Comparison of ENCODE assay signal across 8 mouse cellular contexts in the genomic region with DNA sequence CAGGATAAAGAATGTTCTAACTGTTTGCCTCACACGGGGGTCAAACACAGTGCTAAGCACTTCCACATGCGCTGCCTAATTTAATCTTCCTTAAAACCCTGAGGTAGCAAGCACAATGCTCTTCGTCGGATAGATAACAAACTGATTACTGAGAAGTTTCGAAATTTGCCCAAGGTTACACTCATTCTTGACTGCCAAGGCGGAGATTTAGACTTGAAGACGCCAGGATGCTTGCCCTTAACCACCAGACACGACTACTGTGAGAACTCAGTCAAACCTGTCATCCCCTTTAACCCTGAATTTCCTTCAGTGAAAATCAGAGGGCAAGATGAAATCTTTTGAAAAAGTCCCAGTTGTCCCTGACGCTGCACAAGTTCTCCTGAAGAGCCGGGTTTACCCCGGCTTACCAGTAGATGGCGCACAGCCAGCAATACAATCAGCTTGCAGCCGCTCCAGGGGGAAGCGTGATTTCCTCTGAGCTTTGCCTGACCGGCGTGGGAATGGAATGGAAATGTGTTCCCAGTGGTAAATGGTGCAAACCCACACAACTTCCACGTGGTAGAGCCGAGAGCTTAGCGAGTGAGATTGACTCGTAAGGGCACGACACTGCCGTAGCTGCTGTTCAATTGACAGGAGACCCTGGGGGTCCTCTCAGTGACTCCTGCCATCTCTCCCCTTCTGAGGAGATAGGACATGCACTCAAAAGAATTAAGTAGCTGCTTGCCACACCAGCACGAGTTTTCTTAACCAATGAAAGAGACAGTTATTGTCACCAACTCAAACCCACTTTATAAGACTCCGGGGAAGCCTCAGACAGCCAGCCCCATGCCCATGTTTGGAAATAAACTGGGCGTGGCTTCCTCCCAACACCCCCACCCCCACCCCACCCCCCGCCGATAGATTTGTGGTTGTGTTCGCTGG. TPM values are rescaled to one million over a fixed set of nuclear protein-coding genes. Genes with fewer than 3 reads are reported as not detected.
DNase-seq lines count a peak whose midpoint lies in the region; ATAC-seq and TF ChIP-seq lines count a peak whose summit lies in the region.

No protein-coding gene starts in this region.

- WGBS in embryonic facial prominence, embryonic 15.5 days = 5% methylated on average over 28 of the region's 28 CpGs
- WGBS in heart, embryonic 10.5 days = 7% methylated on average over 28 of the region's 28 CpGs
- WGBS in kidney, embryonic 14.5 days = 13% methylated on average over 28 of the region's 28 CpGs
- WGBS in limb, embryonic 14.5 days = 10% methylated on average over 28 of the region's 28 CpGs
- 10% methylated on average over 28 of the region's 28 CpGs for WGBS in midbrain, postnatal 0 days

- H3K36me3 ChIP-seq in embryonic facial prominence, embryonic 15.5 days = no peaks in the 10 kb centered on the region
- H3K36me3 ChIP-seq in heart, embryonic 10.5 days = no peaks in the 10 kb centered on the region
- H3K36me3 ChIP-seq in kidney, embryonic 14.5 days (ENCODE audit: control insufficient read depth, insufficient read depth, low read length) = no peaks in the 10 kb centered on the region
- no peaks in the 10 kb centered on the region for H3K36me3 ChIP-seq in limb, embryonic 14.5 days (ENCODE audit: control insufficient read depth, insufficient read depth, low read length)
- H3K36me3 ChIP-seq in midbrain, postnatal 0 days (ENCODE audit: insufficient read depth, low read length) = no peaks in the 10 kb centered on the region

- no peak for TF ChIP-seq POLR2A in bone marrow macrophage, adult 2 months (IDR thresholded peaks at IDR 0.05; ENCODE audit: borderline replicate concordance, low read depth, low read length)
- no peak for TF ChIP-seq POLR2A in limb, embryonic 14.5 days (IDR thresholded peaks at IDR 0.05; ENCODE audit: borderline replicate concordance, extremely low read depth, insufficient read depth, insufficient read length)

- peak; percentile 78 to 80 for DNase-seq in B cell, adult 2 months
- peak; percentile 92 for DNase-seq in heart, embryonic 10.5 days (ENCODE audit: low spot score)
- peak; percentile 93 for DNase-seq in limb, embryonic 14.5 days (ENCODE audit: low spot score)
- DNase-seq in midbrain, postnatal 0 days (ENCODE audit: low spot score) = peak; percentile 95
- DNase-seq in spleen, postnatal 14 days (ENCODE audit: low spot score in 2 of 2) = peak; percentile 52 to 70

- peak overlapping the region; percentile 62 for H3K4me2 ChIP-seq in embryonic facial prominence, embryonic 15.5 days (replicated peaks)
- peak overlapping the region; percentile 82 for H3K4me2 ChIP-seq in kidney, embryonic 14.5 days (replicated peaks; ENCODE audit: low read depth, low read length)
- peak overlapping the region; percentile 81 for H3K4me2 ChIP-seq in limb, embryonic 14.5 days (replicated peaks; ENCODE audit: low read depth, low read length, severe bottlenecking)
- peak overlapping the region; percentile 47 for H3K4me2 ChIP-seq in midbrain, postnatal 0 days (ENCODE audit: low read depth, low read length, poor library complexity, severe bottlenecking)

- no peaks in the 10 kb centered on the region for H3K27me3 ChIP-seq in embryonic facial prominence, embryonic 15.5 days
- peaks cover 68% of the 10 kb centered on the region for H3K27me3 ChIP-seq in heart, embryonic 10.5 days (ENCODE audit: insufficient read depth, poor library complexity, severe bottlenecking)
- no peaks in the 10 kb centered on the region for H3K27me3 ChIP-seq in kidney, embryonic 14.5 days (ENCODE audit: control insufficient read depth, insufficient read depth, low read length)
- H3K27me3 ChIP-seq in limb, embryonic 14.5 days (ENCODE audit: control insufficient read depth, insufficient read depth, low read length) = no peaks in the 10 kb centered on the region
- no peaks in the 10 kb centered on the region for H3K27me3 ChIP-seq in midbrain, postnatal 0 days (ENCODE audit: insufficient read depth, low read length)

- peak; percentile 90 for TF ChIP-seq CTCF in bone marrow macrophage, adult 2 months (IDR thresholded peaks at IDR 0.05; ENCODE audit: low read depth, low read length)
- peak; percentile 94 for TF ChIP-seq CTCF in midbrain, postnatal 0 days (IDR thresholded peaks at IDR 0.05)

- peak overlapping the region; percentile 51 for H3K4me3 ChIP-seq in bone marrow macrophage, adult 2 months (ENCODE audit: insufficient read depth, low read length)
- H3K4me3 ChIP-seq in embryonic facial prominence, embryonic 15.5 days (replicated peaks) = peak overlapping the region; percentile 34
- peak overlapping the region; percentile 57 for H3K4me3 ChIP-seq in heart, embryonic 10.5 days
- peak overlapping the region; percentile 36 for H3K4me3 ChIP-seq in kidney, embryonic 14.5 days (ENCODE audit: low read length)
- H3K4me3 ChIP-seq in limb, embryonic 14.5 days (replicated peaks; ENCODE audit: low read length) = peak overlapping the region; percentile 31
- peak overlapping the region; percentile 21 for H3K4me3 ChIP-seq in midbrain, postnatal 0 days (ENCODE audit: low read depth, low read length)

- H3K27ac ChIP-seq in bone marrow macrophage, adult 2 months (ENCODE audit: insufficient read depth, low read depth, low read length) = no peak overlapping the region
- no peak overlapping the region for H3K27ac ChIP-seq in embryonic facial prominence, embryonic 15.5 days (replicated peaks)
- H3K27ac ChIP-seq in heart, embryonic 10.5 days = no peak overlapping the region
- no peak overlapping the region for H3K27ac ChIP-seq in kidney, embryonic 14.5 days (ENCODE audit: low read depth, low read length)
- no peak overlapping the region for H3K27ac ChIP-seq in limb, embryonic 14.5 days (replicated peaks; ENCODE audit: low read depth, low read length)
- no peak overlapping the region for H3K27ac ChIP-seq in midbrain, postnatal 0 days (ENCODE audit: low read depth, low read length)

- peaks cover 5% of the 10 kb centered on the region for H3K4me1 ChIP-seq in bone marrow macrophage, adult 2 months (ENCODE audit: control insufficient read depth, insufficient read depth, low read length)
- H3K4me1 ChIP-seq in embryonic facial prominence, embryonic 15.5 days = peaks cover 21% of the 10 kb centered on the region; the same call in 1 of the 2 replicates
- peaks cover 7% of the 10 kb centered on the region; the same call in 1 of the 2 replicates for H3K4me1 ChIP-seq in heart, embryonic 10.5 days
- H3K4me1 ChIP-seq in kidney, embryonic 14.5 days (ENCODE audit: control insufficient read depth, insufficient read depth, low read length) = peaks cover 34% of the 10 kb centered on the region
- peaks cover 10% of the 10 kb centered on the region for H3K4me1 ChIP-seq in limb, embryonic 14.5 days (ENCODE audit: control insufficient read depth, insufficient read depth, low read length)
- H3K4me1 ChIP-seq in midbrain, postnatal 0 days (ENCODE audit: insufficient read depth, low read length) = no peaks in the 10 kb centered on the region

- peak; percentile 45; the same call in 1 of the 2 replicates for ATAC-seq in embryonic facial prominence, embryonic 15.5 days (ENCODE audit: insufficient number of reproducible peaks, low FRiP score, low TSS enrichment, low read depth)
- peak; percentile 51 for ATAC-seq in kidney, embryonic 14.5 days (ENCODE audit: low FRiP score, low TSS enrichment)
- peak; percentile 62; the same call in 1 of the 2 replicates for ATAC-seq in limb, embryonic 14.5 days (ENCODE audit: low FRiP score, low read depth)
- ATAC-seq in midbrain, postnatal 0 days (ENCODE audit: low FRiP score) = peak; percentile 71; the same call in 1 of the 2 replicates

- H3K9ac ChIP-seq in embryonic facial prominence, embryonic 15.5 days = no peak overlapping the region
- peak overlapping the region; percentile 23; the same call in 1 of the 2 replicates for H3K9ac ChIP-seq in kidney, embryonic 14.5 days (ENCODE audit: low read depth, low read length)
- peak overlapping the region; percentile 21; the same call in 1 of the 2 replicates for H3K9ac ChIP-seq in limb, embryonic 14.5 days (ENCODE audit: low read depth, low read length, severe bottlenecking)
- H3K9ac ChIP-seq in midbrain, postnatal 0 days (replicated peaks; ENCODE audit: low read length, poor library complexity, severe bottlenecking) = no peak overlapping the region

- no peaks in the 10 kb centered on the region for H3K9me3 ChIP-seq in embryonic facial prominence, embryonic 15.5 days (replicated peaks)
- H3K9me3 ChIP-seq in heart, embryonic 10.5 days = no peaks in the 10 kb centered on the region
- H3K9me3 ChIP-seq in kidney, embryonic 14.5 days (ENCODE audit: control insufficient read depth, low read length) = no peaks in the 10 kb centered on the region
- no peaks in the 10 kb centered on the region for H3K9me3 ChIP-seq in limb, embryonic 14.5 days (ENCODE audit: control insufficient read depth, low read length)
- H3K9me3 ChIP-seq in midbrain, postnatal 0 days (ENCODE audit: low read length) = no peaks in the 10 kb centered on the region

RNA-seq across cellular contexts. Expression of a gene that starts 38.3 kb away (rescaled TPM):
- polyA plus RNA-seq in bone marrow macrophage, adult 2 months (2012; ENCODE audit: insufficient read depth, insufficient read length, missing spikeins) = 2.0 and 2.1 TPM in 2 replicates
- 29.5 and 31.0 TPM in 2 replicates for polyA plus RNA-seq in embryonic facial prominence, embryonic 15.5 days (2015; fragmentation: Nextera tagmentation; extraction: Ambion mirVana)
- polyA plus RNA-seq in heart, embryonic 10.5 days (2016; fragmentation: Nextera tagmentation; extraction: Ambion mirVana) = 7.1 and 8.0 TPM in 2 replicates
- 21.6 and 32.6 TPM in 2 replicates for polyA plus RNA-seq in kidney, embryonic 14.5 days (2014; fragmentation: Nextera tagmentation; extraction: Ambion mirVana)
- polyA plus RNA-seq in limb, embryonic 14.5 days (2012; rRNA removed) = 17.4 and 20.5 TPM in 2 replicates
- polyA plus RNA-seq in limb, embryonic 14.5 days (2014; fragmentation: Nextera tagmentation; extraction: Ambion mirVana) = 28.1 and 30.6 TPM in 2 replicates
- 269 and 291 TPM in 2 replicates for total RNA-seq in midbrain, postnatal 0 days (2014; rRNA removed)
- 132 and 149 TPM in 2 replicates for polyA plus RNA-seq in midbrain, postnatal 0 days (2015; fragmentation: Nextera tagmentation; extraction: Ambion mirVana)

Comparison
In these comparisons a context has a peak if more than half of its experiments do, and no peak if none do; other contexts are left out.
1. H3K9ac ChIP-seq: peak in kidney, embryonic 14.5 days (single experiment) and limb, embryonic 14.5 days (single experiment); none in embryonic facial prominence, embryonic 15.5 days (single experiment) and midbrain, postnatal 0 days (single experiment).
2. Peak in every context shown above with its lines, with median percentiles within 50 percentile points of each other: DNase-seq, H3K4me3 ChIP-seq, ATAC-seq and H3K4me2 ChIP-seq.